Comparison of ENCODE assay signal across 14 mouse cellular contexts in genomic region chr3:73056044-73056438, GRCm38 (mm10). TPM values are rescaled to one million over a fixed set of nuclear protein-coding genes. Genes with fewer than 3 reads are reported as not detected.
DNase-seq lines count a peak whose midpoint lies in the region; ATAC-seq lines count a peak whose summit lies in the region.
"Had no signal": no experiment of that assay in that cellular context is flagged by ENCODE, and none has a peak within 500 bp of the region (broad histone marks: within the 10 kb centered on the region; RNA-seq: fewer than 3 reads in every experiment).

No protein-coding gene starts in this region.

- no peak for ATAC-seq in embryonic facial prominence, embryonic 13.5 days (ENCODE audit: insufficient number of reproducible peaks, insufficient read depth, low FRiP score, low TSS enrichment, low read depth)
- no peak for ATAC-seq in hindbrain, embryonic 16.5 days

- no peak overlapping the region for H3K27ac ChIP-seq in embryonic facial prominence, embryonic 13.5 days
- no peak overlapping the region for H3K27ac ChIP-seq in embryonic facial prominence, embryonic 10.5 days (replicated peaks)
- H3K27ac ChIP-seq in hindbrain, embryonic 16.5 days (ENCODE audit: low read depth, low read length): peak overlapping the region; percentile 92
- H3K27ac ChIP-seq: gastrocnemius, adult 2 months; heart, embryonic 15.5 days had no signal

- H3K27me3 ChIP-seq in embryonic facial prominence, embryonic 13.5 days: peaks cover 63% of the 10 kb centered on the region
- H3K27me3 ChIP-seq in embryonic facial prominence, embryonic 10.5 days (replicated peaks; ENCODE audit: low read depth, poor library complexity, severe bottlenecking): peaks cover 79% of the 10 kb centered on the region
- H3K27me3 ChIP-seq in hindbrain, embryonic 16.5 days (replicated peaks; ENCODE audit: control insufficient read depth, insufficient read depth, low read length): no peaks in the 10 kb centered on the region

- no peak overlapping the region for H3K4me3 ChIP-seq in embryonic facial prominence, embryonic 13.5 days
- H3K4me3 ChIP-seq in embryonic facial prominence, embryonic 10.5 days: no peak overlapping the region
- peak overlapping the region; percentile 76 for H3K4me3 ChIP-seq in hindbrain, embryonic 16.5 days (ENCODE audit: low read length)

- WGBS in embryonic facial prominence, embryonic 13.5 days: 32% methylated on average over 5 of the region's 5 CpGs
- WGBS in embryonic facial prominence, embryonic 10.5 days: 30% methylated on average over 5 of the region's 5 CpGs
- WGBS in hindbrain, embryonic 16.5 days: 22% methylated on average over 5 of the region's 5 CpGs

- peak overlapping the region; percentile 91; the same call in 1 of the 2 replicates for H3K4me2 ChIP-seq in embryonic facial prominence, embryonic 13.5 days
- H3K4me2 ChIP-seq in hindbrain, embryonic 16.5 days (ENCODE audit: low read length): peak overlapping the region; percentile 66

- DNase-seq in embryonic facial prominence, embryonic 10.5 days (ENCODE audit: low spot score): no peak
- DNase-seq in right cerebral cortex, postnatal 14 days: peak; percentile 61
- DNase-seq in right cerebral cortex, postnatal 25 days: no peak
- peak; percentile 46 for DNase-seq in right cerebral cortex, postnatal 4 days
- no peak for DNase-seq in urinary bladder, postnatal 36 days (ENCODE audit: low spot score in 2 of 2)
- no peak for DNase-seq in spleen, postnatal 14 days (ENCODE audit: low spot score in 2 of 2)
- DNase-seq: gastrocnemius, adult 2 months; kidney, adult 11 months; liver; lung, postnatal 10 days had no signal

- H3K9me3 ChIP-seq in embryonic facial prominence, embryonic 13.5 days: no peaks in the 10 kb centered on the region
- H3K9me3 ChIP-seq in embryonic facial prominence, embryonic 10.5 days: no peaks in the 10 kb centered on the region
- no peaks in the 10 kb centered on the region for H3K9me3 ChIP-seq in hindbrain, embryonic 16.5 days (ENCODE audit: control insufficient read depth, low read length)
- H3K9me3 ChIP-seq: heart, embryonic 15.5 days had no signal

- no peak overlapping the region for H3K9ac ChIP-seq in embryonic facial prominence, embryonic 13.5 days
- H3K9ac ChIP-seq in hindbrain, embryonic 16.5 days (ENCODE audit: low read depth, low read length): peak overlapping the region; percentile 73
- H3K9ac ChIP-seq: heart, embryonic 15.5 days had no signal

- no peaks in the 10 kb centered on the region for H3K36me3 ChIP-seq in embryonic facial prominence, embryonic 13.5 days
- H3K36me3 ChIP-seq in embryonic facial prominence, embryonic 10.5 days (replicated peaks): no peaks in the 10 kb centered on the region
- no peaks in the 10 kb centered on the region for H3K36me3 ChIP-seq in hindbrain, embryonic 16.5 days (ENCODE audit: control insufficient read depth, insufficient read depth, low read length)
- H3K36me3 ChIP-seq: heart, embryonic 15.5 days had no signal

- H3K4me1 ChIP-seq in embryonic facial prominence, embryonic 13.5 days: peaks cover 12% of the 10 kb centered on the region
- peaks cover 9% of the 10 kb centered on the region for H3K4me1 ChIP-seq in embryonic facial prominence, embryonic 10.5 days
- no peaks in the 10 kb centered on the region; the same call in 1 of the 2 replicates for H3K4me1 ChIP-seq in hindbrain, embryonic 16.5 days (ENCODE audit: control insufficient read depth, insufficient read depth, low read depth, low read length)

RNA-seq across cellular contexts. Expression of gene Slitrk3, which starts 1.6 kb away (rescaled TPM):
- 0.88 and 1.4 TPM in 2 replicates for polyA plus RNA-seq in embryonic facial prominence, embryonic 13.5 days (2015; fragmentation: Nextera tagmentation; extraction: Ambion mirVana)
- polyA plus RNA-seq in embryonic facial prominence, embryonic 10.5 days (2016; fragmentation: Nextera tagmentation; extraction: Ambion mirVana): 0.22 and 0.24 TPM in 2 replicates
- 27.2 and 27.4 TPM in 2 replicates for polyA plus RNA-seq in hindbrain, embryonic 16.5 days (2015; fragmentation: Nextera tagmentation; extraction: Ambion mirVana)
- polyA plus RNA-seq: C2C12 had no signal

Comparison
In these comparisons a context has a peak if more than half of its experiments do, and no peak if none do; other contexts are left out.
1. DNase-seq: peak in right cerebral cortex, postnatal 14 days (single experiment) and right cerebral cortex, postnatal 4 days (single experiment); none in embryonic facial prominence, embryonic 10.5 days (single experiment), right cerebral cortex, postnatal 25 days (single experiment), urinary bladder, postnatal 36 days (0 of 2) and spleen, postnatal 14 days (0 of 2).
2. RNA of gene Slitrk3, which starts 1.6 kb away (polyA plus RNA-seq): 27.2 to 27.4 TPM in hindbrain, embryonic 16.5 days; 0.88 to 1.4 TPM in embryonic facial prominence, embryonic 13.5 days and 0.22 to 0.24 TPM in embryonic facial prominence, embryonic 10.5 days; every median in the first group is over 10 times any median in the second.